Mouse (Mus musculus): ENCODE measurements around the gene Samd15.

The Samd15 gene

DNA sequence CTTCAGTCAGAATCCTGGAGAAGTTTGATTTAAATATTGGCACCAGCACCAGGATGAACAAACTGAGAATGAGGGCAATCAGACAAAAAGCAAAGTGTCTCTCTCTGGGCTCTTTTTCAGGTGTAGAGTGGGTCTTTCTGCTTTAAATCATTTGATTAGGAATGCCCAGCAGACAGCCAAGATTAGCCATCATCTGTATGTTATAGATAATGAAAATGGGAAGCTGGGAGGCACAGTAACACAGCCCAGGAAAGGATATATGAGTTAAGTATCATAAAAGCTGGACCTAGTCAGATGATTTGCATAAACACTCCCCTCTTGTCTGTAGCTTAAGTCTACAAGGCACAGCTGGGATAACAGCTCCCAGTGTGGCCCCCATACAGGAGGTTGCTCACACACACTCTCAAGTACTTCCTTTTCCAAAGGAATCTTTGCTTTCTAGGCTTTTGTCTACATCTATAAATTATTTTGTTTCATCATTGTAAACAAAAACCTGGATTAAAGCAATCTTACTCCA, 30.9 kb downstream of the Samd15 start:
- no peak for DNase-seq (ENCODE audit: low read depth, low spot score)

DNA sequence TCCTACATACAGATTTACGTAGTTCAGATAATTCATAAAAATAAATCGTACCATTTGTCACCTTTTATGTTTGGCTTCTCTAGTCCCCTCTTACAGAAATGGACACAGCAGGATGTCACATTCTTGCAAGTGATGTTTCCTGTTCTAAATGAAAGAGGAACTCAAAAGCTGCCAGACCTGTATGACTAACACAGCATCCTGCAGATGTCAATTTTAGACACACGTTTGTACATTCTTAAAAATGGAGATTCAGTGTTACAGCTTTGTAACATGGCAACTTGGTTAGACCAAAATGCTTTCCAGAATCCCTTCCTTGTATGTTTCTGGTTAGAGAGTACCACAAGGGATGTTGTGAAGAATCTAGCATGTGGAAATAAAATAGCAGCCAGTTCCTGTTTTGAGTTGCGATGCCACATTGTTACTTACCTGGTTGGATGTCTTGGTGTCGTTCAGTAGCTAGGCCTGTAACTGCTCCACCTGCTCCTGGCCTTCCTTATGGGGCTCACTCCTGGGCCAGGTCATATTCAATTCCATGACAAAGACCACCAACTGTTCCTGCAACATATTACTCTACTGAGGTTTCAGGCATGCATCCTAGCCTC, 37.5 kb downstream of the Samd15 start:
- DNase-seq (ENCODE audit: low read depth, low spot score), result no peak

DNA sequence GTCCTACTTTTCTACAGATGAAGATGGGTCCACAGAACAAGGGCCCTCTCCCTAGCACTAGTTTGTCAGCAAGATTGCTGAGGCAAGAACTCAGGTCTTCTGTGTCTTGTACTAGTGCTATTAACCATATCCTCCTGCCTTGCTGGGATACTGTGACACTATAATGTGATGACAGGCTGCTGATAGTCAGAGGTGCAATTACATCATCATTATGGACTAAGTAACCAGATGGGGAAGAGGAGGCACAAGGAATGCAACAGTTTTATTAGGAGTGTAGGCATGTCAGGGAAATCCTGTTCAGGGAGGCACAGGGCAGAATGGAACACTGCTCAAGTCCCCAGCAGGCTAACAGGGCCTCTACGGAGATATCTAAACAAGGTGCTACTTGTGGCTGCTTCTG, 39.1 kb downstream of the Samd15 start, which contains the start of gene Noxred1:
Gene Noxred1, minus strand, starts transcription at position 101 of the 400 bp plus-strand sequence.
- no peak for DNase-seq (ENCODE audit: low read depth, low spot score)

DNA sequence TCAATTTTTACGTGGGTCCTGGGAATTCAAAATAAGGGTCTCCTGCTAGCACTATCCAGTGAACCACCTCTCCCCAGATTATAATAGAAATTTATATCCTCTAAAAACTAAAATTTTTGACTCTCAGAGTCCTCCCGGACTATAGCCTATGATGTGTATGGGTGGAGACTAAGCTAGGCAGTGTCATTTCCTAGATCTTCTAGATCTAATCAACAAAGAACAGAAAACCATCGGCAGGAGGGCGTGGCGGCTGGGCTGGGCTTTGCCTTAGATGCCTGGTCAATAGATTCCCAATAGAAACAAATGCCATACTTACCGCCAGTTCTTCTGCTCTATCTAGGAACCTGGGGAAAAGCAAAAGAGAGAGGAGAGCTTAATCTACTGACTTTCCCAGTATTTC, 50.6 kb downstream of the Samd15 start:
- no peak for DNase-seq (ENCODE audit: low read depth, low spot score)

DNA sequence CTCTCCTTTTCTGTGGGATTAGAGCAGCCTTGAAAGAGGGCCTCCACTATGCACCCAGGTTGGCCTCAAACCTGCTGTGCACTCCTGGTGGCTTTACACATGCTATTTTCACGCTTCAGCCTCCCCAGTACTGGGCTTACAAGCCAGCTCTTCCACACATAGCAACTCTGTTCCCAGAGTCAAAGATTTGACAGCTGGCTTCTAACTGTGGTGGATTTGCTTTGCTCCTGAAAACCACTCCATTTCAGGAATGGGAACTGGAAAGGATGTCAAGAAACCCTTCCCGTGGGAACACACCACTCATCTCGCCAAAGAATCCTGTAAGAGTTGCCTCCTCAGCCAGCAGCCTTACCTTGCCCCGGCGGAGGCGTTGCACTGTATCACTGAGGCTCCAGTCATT, 54.4 kb downstream of the Samd15 start:
- no peak for DNase-seq (ENCODE audit: low read depth, low spot score)

DNA sequence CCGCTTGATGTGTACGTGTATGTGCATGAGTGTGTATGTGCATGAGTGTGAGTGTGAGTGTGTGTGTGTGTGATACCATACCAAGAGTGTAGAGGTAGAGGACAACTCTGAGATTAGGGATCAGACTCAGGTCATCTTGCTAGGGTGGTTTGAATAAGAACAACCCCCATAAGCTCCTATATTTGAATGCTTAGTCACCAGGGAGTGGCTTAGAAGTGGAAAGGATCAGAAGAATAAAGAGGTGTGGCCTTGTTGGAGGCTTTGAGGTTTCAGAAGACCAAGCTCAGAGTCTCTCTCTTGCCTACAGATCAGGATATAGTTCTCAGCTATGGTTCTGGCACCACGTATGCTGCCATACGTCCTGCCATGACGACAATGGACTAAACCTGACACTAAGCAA, 57.1 kb downstream of the Samd15 start:
- no peak for DNase-seq (ENCODE audit: low read depth, low spot score)

DNA sequence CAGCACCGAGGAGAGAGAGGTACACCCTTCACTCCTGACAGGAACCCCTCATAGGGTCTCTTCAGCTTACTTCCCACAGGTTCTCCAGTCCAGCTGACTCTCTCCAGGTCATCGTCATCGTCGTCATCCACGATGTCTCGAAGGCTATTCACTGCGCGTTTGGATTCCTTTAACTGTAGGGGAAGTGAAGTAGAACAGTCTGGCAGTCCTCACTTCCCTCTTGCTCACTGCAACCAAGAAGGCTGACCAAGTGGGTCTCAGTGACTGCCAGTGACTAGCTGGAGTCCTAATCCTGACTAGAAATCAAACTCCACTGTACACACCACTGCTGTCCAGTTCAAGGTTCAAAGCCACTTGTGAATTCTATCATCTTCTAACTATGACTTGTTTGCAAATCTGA, 61.0 kb downstream of the Samd15 start:
- DNase-seq (ENCODE audit: low read depth, low spot score), result no peak
